Mouse (Mus musculus) cerebellum, postnatal 25 days (tissue): Measurements from ENCODE around the gene Ascc3.

ENCODE experiments used
- DNase-seq, 2 experiments: peaks; one replicate each; pipeline ENCODE4 v3.0.0; 2021; ENCODE audit warnings: mixed read lengths in 2 of 2

Ascc3 gene

DNA sequence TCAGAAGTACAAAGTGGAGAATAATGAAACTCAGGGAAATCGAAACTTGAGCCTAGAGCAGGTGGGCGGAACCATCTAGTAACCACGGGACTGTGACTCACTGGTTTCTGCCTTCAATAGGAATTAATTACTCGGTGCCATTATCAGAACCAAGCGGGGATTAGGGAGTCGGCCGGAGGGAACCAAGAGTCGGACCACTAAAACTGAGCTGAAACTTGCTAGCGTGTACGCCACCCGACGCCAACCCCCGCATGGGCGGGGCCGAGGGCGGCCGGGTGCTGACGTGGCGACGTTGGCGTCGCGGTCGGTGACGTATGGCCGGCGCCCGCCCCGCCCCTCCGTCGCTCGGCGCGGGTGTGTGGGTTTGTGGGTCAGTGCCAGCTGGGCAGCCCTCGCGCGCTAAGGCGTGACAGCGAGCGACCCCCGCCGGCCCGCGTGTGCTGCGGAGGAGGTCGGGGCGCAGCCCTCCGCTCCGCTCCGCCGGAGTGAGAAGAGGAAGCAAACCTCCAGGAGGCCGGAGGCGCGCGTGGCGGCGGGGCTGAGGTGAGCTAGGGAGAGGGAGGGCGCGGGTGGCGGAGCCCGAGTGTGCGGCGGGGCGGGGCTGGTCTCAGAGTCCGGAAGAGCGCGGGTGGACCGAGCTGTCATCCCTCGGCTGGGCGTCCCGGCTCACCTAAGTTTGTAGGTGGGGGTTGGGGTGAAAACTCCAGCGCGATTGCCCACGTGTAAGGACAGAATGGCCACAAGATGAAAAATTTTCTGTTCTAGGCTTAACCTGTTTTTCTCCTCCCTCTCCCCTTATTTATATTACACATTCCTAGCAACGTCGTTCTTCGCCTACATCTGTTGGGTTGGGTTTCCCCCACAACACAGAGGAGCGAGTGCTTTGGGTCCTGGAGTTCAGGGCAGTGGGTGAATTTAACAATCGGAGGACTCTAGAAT is at the start of gene Ascc3:
TSS of gene Ascc3 (plus strand) at position 315 of the 939 bp plus-strand sequence.
- peak; percentile 96 for DNase-seq

DNA sequence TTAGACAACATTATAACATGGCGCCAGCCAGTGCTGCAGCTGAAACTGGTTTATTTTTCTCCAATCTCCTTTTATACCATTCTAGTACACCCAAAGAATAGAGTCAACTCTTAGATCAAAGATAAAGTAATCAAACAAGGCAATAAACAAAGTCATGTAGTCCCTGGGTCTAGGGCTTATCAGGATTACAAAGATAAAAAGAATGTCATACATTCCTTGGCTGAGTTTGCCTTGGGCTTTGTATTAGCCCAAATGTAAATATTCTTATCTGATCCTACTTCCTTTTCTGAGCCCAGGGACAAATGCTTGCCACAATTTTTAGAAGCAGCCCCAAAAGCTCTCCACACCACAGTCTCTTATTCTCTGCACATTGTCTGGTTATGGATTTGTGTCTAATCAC is 7.7 kb upstream of the Ascc3 start:
- DNase-seq = no peak

DNA sequence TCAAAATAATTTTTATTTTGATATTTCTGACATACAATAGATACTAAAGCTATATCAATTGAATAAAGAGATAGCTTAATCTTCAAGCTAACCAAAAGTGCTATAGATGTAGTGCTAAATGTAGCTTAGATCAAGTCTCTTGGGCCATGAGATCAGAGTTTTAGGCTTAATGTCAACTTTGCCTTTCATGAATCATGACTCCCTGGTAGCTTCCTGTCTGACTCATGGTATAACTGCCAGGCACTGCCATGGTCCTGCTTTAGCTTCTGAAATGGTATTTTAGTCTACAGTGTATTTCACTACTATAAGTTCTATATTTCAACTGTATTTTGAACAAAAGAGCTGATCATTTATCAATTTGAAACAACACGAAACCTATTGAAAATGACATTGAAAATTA is 5.9 kb upstream of the Ascc3 start:
- DNase-seq = no peak

DNA sequence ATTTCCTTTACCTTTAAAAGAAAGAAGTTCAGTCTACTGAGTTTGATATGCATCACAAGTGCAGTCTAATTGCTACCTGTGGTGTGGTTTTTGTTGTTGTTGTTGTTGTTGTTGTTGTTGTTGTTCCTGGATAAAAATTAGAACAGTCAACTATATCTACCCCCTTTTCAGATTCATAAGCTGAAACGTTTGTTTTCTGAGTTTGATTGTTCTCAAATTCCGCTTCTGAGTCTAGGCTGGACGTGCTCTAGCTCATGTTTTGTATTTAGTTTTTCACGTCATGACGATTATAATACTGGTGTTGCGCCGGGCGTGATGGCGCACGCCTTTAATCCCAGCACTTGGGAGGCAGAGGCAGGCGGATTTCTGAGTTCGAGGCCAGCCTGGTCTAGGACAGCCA is 902 bp downstream of the Ascc3 start:
- DNase-seq = peak in 1 of 2 experiments; percentile 11

DNA sequence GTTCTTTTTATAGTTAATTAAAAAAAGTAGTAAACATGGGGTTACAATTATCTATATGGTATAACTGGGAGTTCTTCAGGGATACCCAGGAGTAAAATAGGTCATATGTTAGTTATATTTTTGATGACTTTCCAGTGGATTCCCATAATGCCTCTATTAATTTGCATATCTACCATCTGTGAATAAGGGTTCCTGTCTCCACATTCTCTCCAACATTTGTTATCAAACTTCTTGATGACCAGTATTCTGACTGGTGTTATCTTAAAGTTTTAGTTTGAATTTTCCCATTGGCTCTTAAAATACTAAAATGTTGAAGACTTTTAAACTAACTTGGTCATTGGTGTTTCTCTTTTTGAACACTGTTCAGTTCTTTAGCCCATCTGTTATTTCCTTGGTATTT is 2.9 kb downstream of the Ascc3 start:
- no peak for DNase-seq

DNA sequence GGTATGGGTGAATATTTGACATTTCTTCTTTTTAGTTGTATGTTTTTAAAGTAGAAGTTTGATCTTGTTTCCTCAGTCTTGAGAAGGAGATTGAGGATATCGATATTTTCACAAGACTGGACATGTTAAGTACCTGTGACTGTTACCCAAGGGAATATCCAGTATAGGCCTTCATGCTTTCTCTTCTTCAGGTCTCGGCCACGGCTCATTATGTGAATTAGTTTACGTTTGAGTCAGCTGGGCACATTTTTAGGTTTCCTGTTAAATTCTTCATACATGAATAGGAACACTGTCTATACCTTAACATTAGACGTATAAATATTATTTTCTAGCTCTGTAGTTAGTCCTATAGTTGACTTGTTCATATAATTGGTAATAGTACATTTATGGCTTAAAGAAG is 12.4 kb downstream of the Ascc3 start:
- DNase-seq = no peak

DNA sequence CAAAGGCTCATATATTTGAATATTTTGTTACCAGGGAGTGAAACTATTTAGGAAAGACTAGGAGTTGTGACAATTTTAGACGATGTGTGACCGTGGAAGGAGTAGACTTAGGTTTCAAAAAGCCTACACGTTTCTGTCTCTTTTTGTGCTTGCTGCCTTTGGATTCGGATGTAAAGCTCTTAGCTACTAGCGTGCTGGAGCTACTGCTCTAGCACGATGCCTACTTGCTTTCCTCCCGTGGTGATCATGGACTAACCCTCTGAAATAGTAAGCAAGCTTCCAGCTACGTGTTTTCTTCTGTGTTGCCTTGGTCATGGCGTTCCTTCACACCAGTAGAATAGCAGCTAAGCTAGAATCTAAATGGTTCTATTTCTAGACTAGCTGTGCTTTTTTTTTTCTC is 21.4 kb downstream of the Ascc3 start:
- no peak for DNase-seq

DNA sequence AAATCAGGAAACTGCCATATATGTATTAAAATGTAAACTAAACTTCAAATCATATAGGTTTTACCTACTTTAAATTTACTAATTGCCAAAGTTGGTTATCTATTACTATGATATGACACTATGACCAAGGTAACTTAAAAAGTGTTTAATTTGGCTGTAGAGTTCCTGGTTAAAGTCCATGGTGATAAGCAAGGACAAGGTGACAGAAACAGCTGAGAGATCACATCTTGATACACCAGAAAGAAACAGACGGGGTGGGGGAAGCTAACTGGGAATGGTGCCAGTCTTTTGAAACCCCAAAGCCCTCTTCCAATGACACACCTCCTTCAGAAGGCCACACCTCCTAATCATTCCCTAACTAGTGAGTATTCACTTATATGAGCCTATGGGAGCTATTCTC is 33.4 kb downstream of the Ascc3 start:
- no peak for DNase-seq

DNA sequence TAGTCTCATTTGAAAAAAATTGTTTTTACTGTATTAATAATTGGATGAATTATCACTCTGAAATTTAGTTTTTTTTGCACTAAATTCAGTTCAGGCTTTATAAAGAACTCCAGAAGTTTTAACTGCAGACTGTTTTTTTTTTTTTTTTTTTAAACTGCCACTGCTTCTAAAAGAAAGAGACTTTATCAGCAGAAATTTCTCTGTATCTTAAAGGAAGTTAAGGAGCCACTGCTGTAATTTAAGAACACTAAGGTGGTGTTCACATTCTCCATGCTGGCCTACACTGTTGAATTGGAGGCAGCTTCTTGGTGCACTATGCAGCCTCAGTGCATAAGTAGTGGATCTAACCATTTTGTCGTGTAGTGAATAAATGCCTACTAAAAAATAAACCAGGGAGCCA is 47.1 kb downstream of the Ascc3 start:
- no peak for DNase-seq

DNA sequence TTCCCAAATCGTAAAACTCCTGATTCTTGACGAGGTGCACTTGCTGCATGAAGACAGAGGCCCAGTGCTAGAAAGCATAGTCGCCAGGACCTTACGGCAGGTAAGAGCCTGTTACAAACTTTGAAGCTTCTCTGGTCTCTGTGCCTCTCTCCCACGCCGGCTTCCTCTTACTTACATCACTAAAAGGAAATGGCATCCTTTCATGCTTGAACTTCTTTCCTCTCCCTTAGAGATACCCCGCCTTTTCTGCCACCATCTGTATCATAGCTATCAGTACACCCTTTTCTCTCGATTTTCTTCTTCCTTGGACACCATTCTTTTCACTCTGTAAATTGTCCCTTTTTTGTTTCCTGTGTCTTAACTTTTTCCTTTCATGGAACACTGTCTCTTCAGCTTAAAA is 58.1 kb downstream of the Ascc3 start:
- DNase-seq = no peak

DNA sequence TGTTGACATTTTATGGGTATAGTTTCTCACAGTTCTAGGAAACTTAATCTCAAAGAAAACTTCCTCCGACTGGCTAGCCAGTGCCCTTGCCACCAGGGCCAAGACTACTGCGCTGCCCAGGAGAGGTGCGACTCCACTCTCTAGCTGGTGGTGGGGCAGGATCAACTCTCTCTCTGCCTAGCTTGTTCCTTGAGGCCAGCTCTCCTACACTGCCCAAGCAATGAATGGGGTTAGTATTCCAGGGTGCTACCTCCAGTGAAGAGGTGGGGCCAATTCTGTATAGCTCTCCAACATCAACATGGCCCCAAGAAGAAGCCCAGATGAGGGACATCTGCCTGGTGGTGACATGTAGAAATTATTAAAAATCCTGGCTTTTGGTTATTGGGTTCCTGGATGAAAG is 61.1 kb downstream of the Ascc3 start:
- DNase-seq = no peak

DNA sequence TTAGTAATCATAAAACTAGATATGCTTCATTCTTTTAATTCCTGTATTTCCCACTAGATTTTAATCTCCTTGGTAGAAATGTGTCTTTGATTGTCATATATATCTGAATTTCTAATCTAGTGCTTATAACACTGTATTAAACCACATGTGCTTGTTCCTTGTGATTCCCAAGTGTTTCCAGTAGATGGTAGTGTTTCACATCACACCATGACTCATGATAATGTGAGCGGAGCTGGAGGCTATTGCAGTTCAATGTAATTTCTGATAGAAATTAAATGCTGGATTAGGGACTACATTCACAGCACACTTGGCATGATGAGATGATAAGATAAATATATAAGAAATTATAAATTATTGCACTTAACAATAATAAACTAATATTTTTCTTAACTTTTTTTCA is 64.9 kb downstream of the Ascc3 start:
- peak in 1 of 2 experiments; percentile 33 for DNase-seq

DNA sequence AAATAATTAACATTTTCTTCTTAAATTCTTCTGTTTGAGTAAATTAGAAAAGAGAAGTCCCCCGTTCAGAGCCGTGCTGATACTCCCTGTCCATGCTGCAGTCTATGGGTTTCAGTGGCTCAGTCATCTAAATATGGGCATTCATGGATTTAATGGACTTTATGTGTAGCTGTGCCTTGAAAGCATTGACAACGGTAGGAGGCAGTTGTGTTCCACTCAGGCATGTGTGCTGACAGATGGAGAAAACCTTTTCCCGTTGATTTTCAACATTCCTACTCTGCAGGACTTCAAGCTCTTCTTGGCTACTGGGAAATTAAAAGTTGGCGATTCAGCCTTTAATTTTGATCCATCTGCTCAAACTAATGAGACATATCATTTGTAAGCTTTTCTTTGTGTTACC is 79.0 kb downstream of the Ascc3 start:
- peak; percentile 65 to 71 for DNase-seq

DNA sequence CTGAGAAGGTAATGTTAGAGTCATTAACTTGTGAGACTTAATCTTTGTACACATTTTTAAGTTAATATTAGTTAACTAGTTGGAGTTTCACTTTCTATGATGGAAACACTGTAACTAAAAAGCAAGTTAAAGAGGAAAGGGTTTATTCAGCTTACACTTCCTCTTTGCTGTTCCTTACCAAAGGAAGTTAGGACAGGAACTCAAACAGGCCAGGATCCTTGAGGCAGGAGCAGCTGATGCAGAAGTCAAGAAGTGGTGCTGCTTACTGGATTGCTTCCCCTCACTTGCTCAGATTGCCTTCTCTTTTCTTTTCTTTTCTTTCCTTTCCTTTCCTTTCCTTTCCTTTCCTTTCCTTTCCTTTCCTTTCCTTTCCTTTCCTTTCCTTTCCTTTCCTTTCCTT is 97.9 kb downstream of the Ascc3 start:
- DNase-seq = no peak

DNA sequence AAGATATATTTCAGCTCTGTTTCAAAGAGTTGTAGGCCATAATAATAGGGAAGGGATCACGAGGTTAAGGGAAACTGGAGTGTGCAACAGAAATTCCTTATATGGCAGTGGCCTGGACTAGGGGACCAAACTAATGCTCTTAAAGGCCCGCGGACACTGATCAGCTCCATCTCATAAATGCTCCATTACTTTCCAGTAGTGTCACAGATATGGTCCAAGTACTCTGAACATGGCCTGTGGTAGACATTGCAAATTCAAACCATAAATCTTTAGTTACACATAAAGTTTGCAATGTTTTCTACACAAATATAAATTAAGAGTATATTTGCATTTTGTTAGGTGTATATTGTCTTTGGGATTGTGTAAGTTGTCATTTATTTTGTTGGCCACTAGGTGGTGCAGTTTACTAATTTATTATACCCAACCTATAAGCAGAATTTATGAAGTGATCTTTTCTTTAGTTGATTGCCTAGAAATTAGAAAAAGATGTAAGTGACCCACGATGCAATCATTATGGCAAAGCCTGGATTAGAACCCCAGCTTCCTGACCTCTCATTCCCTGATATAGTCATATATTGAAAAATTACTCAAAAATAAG is 106.5 kb downstream of the Ascc3 start:
- DNase-seq = no peak

DNA sequence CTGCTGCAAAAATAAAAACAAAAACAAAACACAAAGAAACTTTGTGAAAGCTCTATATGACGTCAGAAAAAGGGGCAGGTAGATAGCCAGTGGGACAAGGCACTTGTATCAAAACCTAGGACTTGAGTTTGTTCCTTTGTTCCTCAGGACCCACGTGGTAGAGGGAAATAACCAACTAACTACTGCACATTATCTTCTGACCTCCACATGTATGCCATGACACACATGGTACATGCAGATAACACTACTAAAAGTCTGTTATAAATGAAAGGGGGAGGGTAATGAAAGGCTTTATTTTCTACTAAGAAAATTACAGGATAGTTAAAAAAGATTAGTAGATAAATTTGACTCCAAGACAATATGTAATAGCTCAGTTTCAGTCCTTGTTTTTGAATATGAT is 109.3 kb downstream of the Ascc3 start:
- DNase-seq = no peak

DNA sequence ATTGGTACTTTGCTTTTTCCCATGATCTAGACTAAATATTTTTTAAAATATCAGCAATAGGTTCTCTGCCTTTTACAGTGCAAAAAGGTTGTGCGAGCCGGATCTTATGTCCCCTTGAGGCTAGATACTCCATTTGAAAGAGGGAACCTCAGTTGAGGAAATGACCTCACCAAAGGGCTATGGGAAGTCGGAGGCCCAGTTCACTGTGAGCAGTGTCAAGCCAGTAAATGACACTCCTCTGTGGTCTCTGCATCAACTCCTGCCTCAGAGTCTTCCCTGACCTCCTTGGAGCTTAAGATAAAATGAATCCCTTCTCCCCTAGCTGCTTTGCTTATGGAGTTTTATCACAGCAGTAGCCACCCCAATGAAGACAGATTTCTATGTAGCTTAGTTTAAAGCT is 109.9 kb downstream of the Ascc3 start:
- DNase-seq = no peak

DNA sequence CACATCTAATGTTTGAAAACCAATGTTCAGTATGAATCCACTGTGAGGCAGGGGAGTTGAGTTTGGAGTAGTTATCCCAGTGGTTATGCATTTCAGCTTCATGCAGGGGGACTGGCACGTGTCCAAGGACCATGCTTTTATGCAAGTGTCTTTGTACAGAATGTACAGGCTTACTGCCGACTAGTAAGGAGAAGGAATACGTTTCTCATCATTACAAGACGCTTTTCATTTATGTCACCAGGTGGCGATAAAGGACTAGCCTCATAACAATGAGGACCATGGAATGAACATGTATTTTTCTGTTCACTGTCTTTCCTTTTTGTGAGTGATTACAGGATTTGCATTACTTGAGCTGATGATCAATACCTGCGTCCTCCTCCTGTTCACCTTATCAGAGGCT is 111.7 kb downstream of the Ascc3 start:
- peak; percentile 13 to 51 for DNase-seq

DNA sequence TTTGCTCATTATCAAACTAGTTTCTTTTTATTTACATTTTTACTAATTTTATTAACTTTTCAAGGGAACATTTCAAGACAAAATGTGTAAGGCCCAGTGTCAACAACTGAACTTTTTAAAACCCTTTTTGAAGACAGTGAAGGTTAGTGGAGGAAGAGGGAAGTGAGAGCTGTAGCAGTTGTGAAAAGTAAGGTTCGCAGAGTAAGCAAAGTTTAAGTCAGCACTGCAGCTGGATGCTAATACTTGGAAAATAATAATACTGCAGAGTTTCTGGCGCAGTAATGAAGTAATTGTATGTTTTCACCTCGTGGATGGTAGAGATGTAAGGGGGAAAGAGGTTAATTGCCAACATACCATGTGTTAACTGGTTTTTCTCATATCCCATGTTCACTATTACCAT is 112.4 kb downstream of the Ascc3 start:
- DNase-seq = no peak

DNA sequence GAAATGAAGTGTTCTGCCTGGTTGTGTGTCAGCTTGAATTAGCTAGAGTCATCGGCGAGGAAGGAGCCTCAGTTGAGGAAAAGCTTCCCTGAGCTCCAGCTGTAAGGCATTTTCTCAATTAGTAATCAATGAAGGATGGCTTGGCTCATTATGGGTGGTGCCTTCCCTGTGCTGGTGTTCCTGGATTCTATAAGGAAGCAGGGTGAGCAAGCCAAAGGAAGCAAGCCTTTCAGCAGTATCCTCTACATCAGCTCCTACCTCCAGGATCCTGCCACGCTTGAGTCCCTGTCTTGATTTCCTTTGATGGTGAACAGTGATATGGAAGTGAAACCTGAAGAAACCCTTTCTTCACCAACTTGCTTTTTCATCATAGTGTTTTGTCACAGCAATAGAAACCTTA is 118.8 kb downstream of the Ascc3 start:
- DNase-seq = no peak

DNA sequence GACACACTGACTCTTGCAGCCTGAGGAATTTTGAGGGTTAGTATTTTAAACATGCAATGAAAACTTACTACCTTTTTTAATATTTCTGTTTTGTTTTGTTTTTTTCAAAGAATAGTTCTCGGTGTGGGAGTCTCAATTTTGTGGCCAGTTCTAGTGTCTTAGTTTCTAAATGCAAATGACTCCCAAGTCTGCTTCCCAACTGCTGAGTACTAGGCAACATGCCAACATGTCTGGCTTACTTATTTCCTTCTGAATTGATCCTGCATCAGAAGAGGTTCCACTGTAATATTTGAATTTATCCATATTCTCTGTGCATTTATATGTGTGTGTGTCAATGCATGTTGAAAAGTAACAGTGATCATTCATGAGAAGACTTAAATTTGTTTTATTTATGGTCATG is 119.3 kb downstream of the Ascc3 start:
- peak in 1 of 2 experiments; percentile 16 for DNase-seq

DNA sequence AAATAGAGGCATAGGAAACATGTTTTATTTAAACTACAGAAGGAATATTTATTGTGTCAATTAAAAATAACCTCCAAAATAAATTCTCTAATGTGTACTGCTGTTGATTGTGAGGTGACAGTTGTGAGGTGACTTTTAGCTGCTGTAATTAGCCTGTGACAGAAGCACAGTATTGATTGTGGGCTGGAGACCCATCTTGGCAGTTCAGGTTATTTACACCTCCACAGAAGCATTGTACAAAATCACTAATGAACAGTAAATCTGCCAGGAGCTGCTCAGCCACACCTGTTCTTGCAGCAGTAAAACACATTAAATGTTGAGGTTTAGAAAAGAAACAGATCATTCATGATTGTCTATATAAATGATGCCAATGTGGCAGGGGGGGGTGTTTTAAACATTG is 141.0 kb downstream of the Ascc3 start:
- DNase-seq = no peak

DNA sequence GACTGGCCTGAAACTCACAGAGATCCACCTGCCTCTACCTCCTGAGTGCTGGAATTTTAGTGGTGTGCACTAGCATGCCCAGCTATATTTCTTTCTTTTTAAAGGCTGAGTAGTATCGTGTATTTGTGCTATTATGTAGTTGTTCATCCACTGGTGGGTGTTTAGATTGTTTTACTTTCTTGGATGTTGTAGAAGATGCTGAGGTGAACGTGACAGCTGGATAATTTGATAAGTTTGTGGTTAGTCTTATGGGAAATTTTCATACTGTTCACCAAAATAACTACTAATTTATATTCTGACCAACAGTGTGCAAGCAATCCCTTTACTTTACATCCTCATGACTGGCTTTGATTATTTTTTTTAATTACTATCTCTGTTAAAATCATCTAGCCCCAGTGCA is 169.6 kb downstream of the Ascc3 start:
- no peak for DNase-seq

DNA sequence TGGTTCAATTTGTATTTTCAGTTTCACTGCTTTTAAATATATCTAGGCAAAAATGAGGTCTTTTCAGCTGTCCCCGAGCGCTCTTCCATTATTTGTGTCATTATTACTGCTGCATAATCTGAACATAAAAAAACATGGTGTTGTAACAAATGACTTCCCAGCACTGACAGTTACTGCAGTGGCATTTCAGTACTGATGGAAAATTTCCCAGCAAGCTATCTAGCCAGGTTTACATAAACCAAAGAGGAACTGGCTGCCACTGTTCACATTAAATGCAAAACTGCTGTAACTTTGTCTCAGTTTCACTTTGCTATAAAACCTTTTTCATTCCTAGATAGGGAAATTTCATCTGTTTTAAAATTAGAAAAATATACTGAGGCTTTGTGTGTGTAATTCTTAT is 170.5 kb downstream of the Ascc3 start:
- no peak for DNase-seq
